Mouse (Mus musculus) stomach, embryonic 14.5 days (tissue): ENCODE results near the gene Lama2. TPM values are rescaled to one million over a fixed set of nuclear protein-coding genes. Genes with fewer than 3 reads are reported as not detected.

Source experiments
- ATAC-seq: fragments of 200-750 bp; cut with Nextera tagmentation; 2 replicates; pipeline ENCODE4 v1.8.0; 2017; ENCODE audit warnings: low read depth, moderate TSS enrichment; ENCODE audit not compliant: insufficient number of reproducible peaks, insufficient read depth, low FRiP score
- H3K27ac ChIP-seq: fragments of 300-500 bp; sonication (generic); 2 replicates; pipeline ENCODE4 v1.5.1; 2014; ENCODE audit warnings: mild to moderate bottlenecking, low read length, moderate library complexity, mixed read lengths
- H3K27me3 ChIP-seq: fragments of 300-500 bp; sonication (generic); 2 replicates; pipeline ENCODE4 v1.6.1; 2014; ENCODE audit warnings: low read length, control low read depth, mixed read lengths; ENCODE audit not compliant: control insufficient read depth, insufficient read depth
- H3K36me3 ChIP-seq: fragments of 300-500 bp; sonication (generic); 2 replicates; pipeline ENCODE4 v1.6.1; 2014; ENCODE audit warnings: mild to moderate bottlenecking, control low read depth, low read length, moderate library complexity, mixed read lengths; ENCODE audit not compliant: control insufficient read depth, insufficient read depth
- H3K4me1 ChIP-seq: fragments of 300-500 bp; sonication (generic); 2 replicates; pipeline ENCODE4 v1.6.1; 2014; ENCODE audit warnings: low read length, control low read depth, mixed read lengths; ENCODE audit not compliant: control insufficient read depth, insufficient read depth
- H3K4me2 ChIP-seq: fragments of 300-500 bp; sonication (generic); replicated peaks from 2 replicates; pipeline ENCODE4 v1.6.1; 2014; ENCODE audit warnings: low read depth, low read length, control low read depth
- H3K4me3 ChIP-seq: fragments of 300-500 bp; sonication (generic); 2 replicates; pipeline ENCODE4 v1.5.1; 2014; ENCODE audit warnings: low read depth, low read length, control low read depth
- H3K9ac ChIP-seq: fragments of 300-500 bp; sonication (generic); replicated peaks from 2 replicates; pipeline ENCODE4 v1.6.1; 2014; ENCODE audit warnings: low read depth, mild to moderate bottlenecking, control low read depth, low read length, moderate library complexity, mixed read lengths
- H3K9me3 ChIP-seq: fragments of 300-500 bp; sonication (generic); 2 replicates; pipeline ENCODE4 v1.6.1; 2016; ENCODE audit warnings: low read depth, low read length, control low read depth; ENCODE audit not compliant: control insufficient read depth
- WGBS: fragments of 180-500 bp; shearing (Covaris S2); extraction: QIAGEN DNeasy Blood & Tissue Kit; methylation state at CpG from one replicate; pipeline ENCODE4 v1.1.7; 2014; 5-methylcytosine and 5-hydroxymethylcytosine counted together
- polyA plus RNA-seq: library from polyadenylated mRNA; unstranded; fragments of >200 nt; fragmentation: Nextera tagmentation; extraction: Ambion mirVana; gene quantifications from 2 replicates; pipeline ENCODE4 v1.2.1, GENCODE M21; 2014

Lama2 gene
- polyA plus RNA-seq, 1 experiment from 2014 or later: 25.8 TPM

- no peaks in the 10 kb centered on the region for H3K36me3 ChIP-seq
- H3K4me2 ChIP-seq: no peak overlapping the region
- ATAC-seq: no peak
- H3K27me3 ChIP-seq: no peaks in the 10 kb centered on the region
- no peak overlapping the region for H3K4me3 ChIP-seq
- no peaks in the 10 kb centered on the region for H3K9me3 ChIP-seq
- H3K27ac ChIP-seq: no peak overlapping the region
- WGBS: 83% methylated on average over 8 of the region's 8 CpGs
- no peak overlapping the region for H3K9ac ChIP-seq
- H3K4me1 ChIP-seq: no peaks in the 10 kb centered on the region
These were observed 425.3 kb downstream of the Lama2 start for GRCm38 (mm10) chr10:27193986-27194908.

DNA sequence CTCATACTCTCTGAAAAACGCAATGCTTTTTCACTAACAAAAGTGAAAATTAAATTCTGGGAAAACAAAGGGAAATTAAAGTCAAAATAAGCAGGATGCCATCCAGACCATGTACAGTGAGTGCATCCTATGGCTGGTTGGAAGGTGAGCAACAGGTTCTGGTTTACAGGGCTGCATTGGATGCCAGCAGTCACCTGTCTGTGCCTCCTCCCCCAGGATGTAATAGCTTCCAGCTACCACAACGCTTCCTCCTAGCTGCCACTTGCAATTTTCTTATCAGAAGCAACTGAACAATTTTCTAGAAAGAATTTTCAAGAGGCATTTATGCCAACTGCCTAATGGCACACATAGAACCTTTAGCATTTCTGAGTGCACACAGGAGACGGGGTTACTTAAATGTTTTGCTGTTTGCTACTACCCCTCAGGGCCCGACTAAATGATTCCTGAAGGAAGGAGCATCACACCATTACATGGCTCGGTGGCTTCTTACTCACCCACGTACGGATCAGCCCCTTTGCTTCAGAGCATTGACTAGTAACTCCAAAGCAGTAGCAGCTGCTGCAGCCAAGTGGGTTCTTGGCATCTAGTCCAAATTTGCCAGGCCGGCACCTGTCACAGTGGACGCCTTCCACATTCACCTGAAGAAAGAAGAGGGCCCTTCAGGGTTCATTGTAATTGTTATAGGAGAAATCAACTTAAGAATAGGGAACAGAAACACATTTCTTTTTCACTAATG is 430.8 kb downstream of the Lama2 start:
- Histone ChIP-seq H3K4me2 (no peak overlapping the region), H3K36me3 (no peaks in the 10 kb centered on the region), H3K9ac (no peak overlapping the region), H3K27ac (no peak overlapping the region), H3K4me3 (no peak overlapping the region), H3K9me3 (no peaks in the 10 kb centered on the region), H3K4me1 (no peaks in the 10 kb centered on the region), H3K27me3 (no peaks in the 10 kb centered on the region)
- ATAC-seq: no peak
- 86% methylated on average over 9 of the region's 9 CpGs for WGBS

GRCm38 (mm10) chr10:27184185-27184584 is 435.4 kb downstream of the Lama2 start:
- Histone ChIP-seq H3K36me3 (no peaks in the 10 kb centered on the region), H3K9me3 (no peaks in the 10 kb centered on the region), H3K27me3 (no peaks in the 10 kb centered on the region), H3K9ac (no peak overlapping the region), H3K4me1 (no peaks in the 10 kb centered on the region), H3K4me2 (no peak overlapping the region), H3K4me3 (no peak overlapping the region), H3K27ac (no peak overlapping the region)
- WGBS: 89% methylated on average over 5 of the region's 5 CpGs
- no peak for ATAC-seq

- Histone ChIP-seq H3K27ac (no peak overlapping the region), H3K9me3 (no peaks in the 10 kb centered on the region), H3K27me3 (no peaks in the 10 kb centered on the region), H3K4me3 (no peak overlapping the region), H3K9ac (no peak overlapping the region), H3K4me1 (no peaks in the 10 kb centered on the region), H3K36me3 (no peaks in the 10 kb centered on the region), H3K4me2 (no peak overlapping the region)
- WGBS: 84% methylated on average over 2 of the region's 2 CpGs
- no peak for ATAC-seq
These were observed 445.3 kb downstream of the Lama2 start for GRCm38 (mm10) chr10:27174271-27174670.

DNA sequence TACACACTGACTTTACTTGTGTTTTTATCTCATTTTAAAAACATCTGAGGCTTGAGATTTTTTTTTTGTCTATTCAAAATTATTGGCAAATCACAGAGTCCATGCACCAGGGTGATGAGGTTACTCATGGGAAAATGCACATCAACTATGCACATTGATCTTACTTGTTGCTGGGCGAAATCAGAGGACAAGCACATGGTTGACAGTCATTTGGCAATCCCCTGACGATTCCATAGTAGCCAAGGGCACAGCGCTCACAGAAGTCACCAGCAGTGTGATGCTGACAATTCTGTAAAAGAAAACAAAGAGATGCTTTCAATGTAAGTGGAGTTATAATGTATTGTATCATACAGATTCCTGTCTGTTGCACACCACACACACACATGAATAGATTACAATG is 454.8 kb downstream of the Lama2 start:
- H3K36me3 ChIP-seq: no peaks in the 10 kb centered on the region
- WGBS: 74% methylated on average over 3 of the region's 3 CpGs

DNA sequence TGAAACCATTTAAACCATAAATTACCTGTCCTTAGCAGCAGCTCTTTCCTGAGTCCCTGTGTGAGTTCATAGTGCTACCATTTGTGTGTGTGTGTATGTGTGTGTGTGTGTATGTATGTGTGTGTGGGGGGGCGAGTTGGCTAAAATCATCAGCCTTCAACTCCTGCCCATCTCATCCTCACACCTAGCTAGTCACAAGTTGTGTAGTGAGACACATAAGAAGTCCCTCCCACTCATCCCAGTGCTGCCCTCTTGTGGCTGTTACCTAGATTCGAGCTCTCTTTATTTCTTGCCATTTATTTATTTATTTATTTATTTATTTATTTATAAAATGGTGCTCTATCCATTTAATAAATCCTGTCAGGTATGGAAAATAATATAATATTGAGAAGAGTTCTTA is 457.2 kb downstream of the Lama2 start:
- Histone ChIP-seq H3K9me3 (no peaks in the 10 kb centered on the region), H3K36me3 (no peaks in the 10 kb centered on the region), H3K9ac (no peak overlapping the region), H3K27me3 (no peaks in the 10 kb centered on the region), H3K4me2 (no peak overlapping the region), H3K4me3 (no peak overlapping the region), H3K4me1 (no peaks in the 10 kb centered on the region), H3K27ac (no peak overlapping the region)
- 88% methylated on average over 2 of the region's 2 CpGs for WGBS
- no peak for ATAC-seq

More for the DNA sequence above, 454.8 kb downstream of the Lama2 start:
- no peak for ATAC-seq
- H3K27me3 ChIP-seq: no peaks in the 10 kb centered on the region
- no peak overlapping the region for H3K4me2 ChIP-seq
- no peak overlapping the region for H3K9ac ChIP-seq
- H3K27ac ChIP-seq: no peak overlapping the region
- H3K4me1 ChIP-seq: no peaks in the 10 kb centered on the region
- no peaks in the 10 kb centered on the region for H3K9me3 ChIP-seq
- no peak overlapping the region for H3K4me3 ChIP-seq

GRCm38 (mm10) chr10:27150220-27150619 is 469.3 kb downstream of the Lama2 start:
- H3K4me2 ChIP-seq: no peak overlapping the region
- no peaks in the 10 kb centered on the region for H3K9me3 ChIP-seq
- no peak for ATAC-seq
- 85% methylated on average over 3 of the region's 3 CpGs for WGBS
- H3K9ac ChIP-seq: no peak overlapping the region
- H3K27ac ChIP-seq: no peak overlapping the region
- no peak overlapping the region for H3K4me3 ChIP-seq
- H3K4me1 ChIP-seq: no peaks in the 10 kb centered on the region
- H3K27me3 ChIP-seq: no peaks in the 10 kb centered on the region
- H3K36me3 ChIP-seq: no peaks in the 10 kb centered on the region

- Histone ChIP-seq H3K27me3 (no peaks in the 10 kb centered on the region), H3K27ac (no peak overlapping the region), H3K36me3 (no peaks in the 10 kb centered on the region), H3K9ac (no peak overlapping the region), H3K9me3 (no peaks in the 10 kb centered on the region), H3K4me3 (no peak overlapping the region), H3K4me1 (no peaks in the 10 kb centered on the region), H3K4me2 (no peak overlapping the region)
- no peak for ATAC-seq
- WGBS: 23% methylated on average over 3 of the region's 3 CpGs
These were observed 479.1 kb downstream of the Lama2 start for GRCm38 (mm10) chr10:27140422-27140821.
